Mouse (Mus musculus) heart, embryonic 15.5 days (tissue): Measurements from ENCODE around the gene Trmt10a. TPM values are rescaled to one million over a fixed set of nuclear protein-coding genes. Genes with fewer than 3 reads are reported as not detected.

Experiments
- ATAC-seq: fragments of 200-750 bp; cut with Nextera tagmentation; replicated peaks from 2 replicates; pipeline ENCODE4 v1.8.0; 2017; ENCODE audit warnings: low read depth, moderate TSS enrichment; ENCODE audit not compliant: insufficient number of reproducible peaks, insufficient read depth, low FRiP score
- H3K27ac ChIP-seq: fragments of 300-500 bp; sonication (generic); 2 replicates; pipeline ENCODE4 v1.5.1; 2015; ENCODE audit warnings: mild to moderate bottlenecking, inconsistent platforms
- H3K27me3 ChIP-seq: fragments of 300-500 bp; sonication (generic); 2 replicates; pipeline ENCODE4 v1.6.1; 2015; ENCODE audit warnings: inconsistent platforms
- H3K36me3 ChIP-seq: fragments of 300-500 bp; sonication (generic); 2 replicates; pipeline ENCODE4 v1.6.1; 2015; ENCODE audit warnings: mild to moderate bottlenecking, inconsistent platforms
- H3K4me1 ChIP-seq: fragments of 300-500 bp; sonication (generic); replicated peaks from 2 replicates; pipeline ENCODE4 v1.6.1; 2015; ENCODE audit warnings: inconsistent platforms
- H3K4me2 ChIP-seq: fragments of 300-500 bp; sonication (generic); 2 replicates; pipeline ENCODE4 v1.6.1; 2015; ENCODE audit warnings: inconsistent platforms, mild to moderate bottlenecking, moderate library complexity
- H3K4me3 ChIP-seq: fragments of 300-500 bp; sonication (generic); 2 replicates; pipeline ENCODE4 v1.5.1; 2015; ENCODE audit warnings: mild to moderate bottlenecking, inconsistent platforms
- H3K9ac ChIP-seq: fragments of 300-500 bp; sonication (generic); 2 replicates; pipeline ENCODE4 v1.6.1; 2015; ENCODE audit warnings: mild to moderate bottlenecking, inconsistent platforms
- H3K9me3 ChIP-seq: fragments of 300-500 bp; sonication (generic); replicated peaks from 2 replicates; pipeline ENCODE4 v1.6.1; 2016; ENCODE audit warnings: inconsistent platforms
- WGBS: fragments of 180-500 bp; shearing (Covaris S2); methylation state at CpG from one replicate; pipeline ENCODE4 v1.1.7; 2015; ENCODE audit warnings: mixed read lengths; 5-methylcytosine and 5-hydroxymethylcytosine counted together
- polyA plus RNA-seq: library from polyadenylated mRNA; unstranded; fragments of >200 nt; fragmentation: Nextera tagmentation; extraction: Ambion mirVana; gene quantifications from 2 replicates; pipeline ENCODE4 v1.2.1, GENCODE M21; 2015

Gene Trmt10a
- polyA plus RNA-seq: 6.9 and 8.3 TPM in 2 replicates

DNA sequence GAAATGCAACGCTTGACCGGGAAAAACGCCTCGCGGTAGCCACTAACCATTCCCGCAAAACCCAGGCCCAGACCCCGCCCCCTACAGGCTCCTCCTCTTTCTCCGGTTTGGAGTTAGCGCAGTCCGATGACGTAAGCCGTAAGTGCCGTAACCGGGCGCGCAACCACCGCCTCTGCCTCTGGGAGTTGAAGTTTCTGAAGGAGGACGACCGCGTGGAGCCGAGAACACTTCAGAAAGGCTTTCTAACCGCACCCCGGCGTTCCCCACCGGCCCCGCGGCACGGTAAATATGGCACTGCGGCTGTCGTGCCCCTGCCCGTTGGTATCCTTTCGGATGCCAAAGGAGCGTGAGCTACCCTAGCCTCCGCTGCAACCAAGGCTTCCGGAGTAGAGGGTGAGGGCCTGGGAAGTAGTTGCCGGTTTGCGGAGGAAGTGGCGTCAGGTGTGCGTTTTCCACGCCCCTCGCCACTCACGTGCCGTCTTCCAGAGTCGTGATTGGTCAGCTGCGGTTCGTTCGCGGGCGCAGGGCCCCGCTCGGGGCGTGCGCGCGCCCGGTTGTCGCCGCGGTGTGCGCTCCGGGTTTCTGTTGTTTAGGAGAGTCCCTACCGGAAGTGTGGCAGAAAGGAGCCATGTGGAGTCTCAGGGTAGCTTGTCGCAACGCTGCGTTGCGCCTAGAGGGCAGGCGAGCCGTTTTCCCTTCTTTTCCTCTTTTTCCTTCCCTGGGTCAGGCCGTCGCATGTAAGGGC, at the start of gene Trmt10a:
Trmt10a (plus strand) TSS at position 134 of the 745 bp plus-strand sequence.
- H3K4me1 ChIP-seq: peaks cover 7% of the 10 kb centered on the region; the same call in 1 of the 2 replicates
- no peaks in the 10 kb centered on the region for H3K36me3 ChIP-seq
- H3K27ac ChIP-seq: peak within 1 kb of the TSS; percentile 99
- H3K27me3 ChIP-seq: no peaks in the 10 kb centered on the region
- peak within 1 kb of the TSS; percentile 89 for H3K4me3 ChIP-seq
- peak within 1 kb of the TSS; percentile 74 for H3K4me2 ChIP-seq
- H3K9ac ChIP-seq: peak within 1 kb of the TSS; percentile 83
- ATAC-seq: peak; percentile 97
- no peaks in the 10 kb centered on the region for H3K9me3 ChIP-seq
- under 1% methylated on average over 70 of the region's 70 CpGs for WGBS

DNA sequence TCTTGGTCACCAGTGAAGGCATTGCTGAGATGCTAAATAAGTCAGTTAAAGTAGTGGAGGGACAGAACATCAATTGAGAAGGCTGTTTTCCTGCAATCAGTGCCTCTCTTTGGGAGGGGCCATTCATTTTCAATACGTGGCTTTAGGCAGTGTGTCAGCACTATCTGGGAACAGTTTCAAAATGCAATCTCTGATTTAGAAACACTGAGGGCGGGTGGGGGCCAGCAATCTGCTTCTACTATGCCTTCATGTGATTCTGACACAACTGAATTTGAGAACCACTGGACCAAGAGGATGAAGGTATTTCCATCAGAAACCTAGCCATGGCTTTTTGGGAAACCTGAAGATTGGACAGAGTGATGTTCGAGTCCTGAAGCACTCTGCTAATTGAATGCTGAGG, 47.9 kb upstream of the Trmt10a start:
- no peak overlapping the region for H3K4me3 ChIP-seq
- H3K27me3 ChIP-seq: no peaks in the 10 kb centered on the region
- peak overlapping the region; percentile 36; the same call in 1 of the 2 replicates for H3K27ac ChIP-seq
- H3K9me3 ChIP-seq: no peaks in the 10 kb centered on the region
- no peaks in the 10 kb centered on the region for H3K36me3 ChIP-seq
- WGBS: 57% methylated on average over 3 of the region's 3 CpGs
- ATAC-seq: no peak
- no peak overlapping the region for H3K4me2 ChIP-seq
- peaks cover 27% of the 10 kb centered on the region for H3K4me1 ChIP-seq
- no peak overlapping the region for H3K9ac ChIP-seq

DNA sequence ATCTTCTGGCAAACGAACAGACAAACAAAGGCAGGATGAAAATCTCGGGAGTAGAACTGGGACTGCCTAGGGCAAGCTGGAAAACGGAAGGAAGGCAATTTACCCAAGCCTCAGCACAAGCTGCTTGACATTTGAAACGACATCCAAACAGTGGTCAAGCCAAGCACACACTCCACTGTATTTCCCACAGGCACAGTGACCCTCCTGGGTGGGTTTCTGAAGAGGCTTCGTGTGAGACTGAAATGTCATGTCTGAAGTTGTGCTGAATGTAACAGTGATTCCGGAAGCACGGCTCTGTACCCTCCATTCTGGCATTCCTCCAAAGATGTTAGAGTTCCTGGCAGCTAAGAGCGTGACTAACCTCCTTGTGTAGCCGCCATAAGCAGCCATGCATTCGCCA, 47.5 kb upstream of the Trmt10a start:
- H3K4me3 ChIP-seq: no peak overlapping the region
- H3K4me1 ChIP-seq: peaks cover 27% of the 10 kb centered on the region
- no peak overlapping the region for H3K9ac ChIP-seq
- no peaks in the 10 kb centered on the region for H3K27me3 ChIP-seq
- H3K9me3 ChIP-seq: no peaks in the 10 kb centered on the region
- H3K27ac ChIP-seq: peak overlapping the region; percentile 36; the same call in 1 of the 2 replicates
- ATAC-seq: peak; percentile 31; the same call in 1 of the 2 replicates
- no peaks in the 10 kb centered on the region for H3K36me3 ChIP-seq
- WGBS: 46% methylated on average over 10 of the region's 10 CpGs
- no peak overlapping the region for H3K4me2 ChIP-seq

DNA sequence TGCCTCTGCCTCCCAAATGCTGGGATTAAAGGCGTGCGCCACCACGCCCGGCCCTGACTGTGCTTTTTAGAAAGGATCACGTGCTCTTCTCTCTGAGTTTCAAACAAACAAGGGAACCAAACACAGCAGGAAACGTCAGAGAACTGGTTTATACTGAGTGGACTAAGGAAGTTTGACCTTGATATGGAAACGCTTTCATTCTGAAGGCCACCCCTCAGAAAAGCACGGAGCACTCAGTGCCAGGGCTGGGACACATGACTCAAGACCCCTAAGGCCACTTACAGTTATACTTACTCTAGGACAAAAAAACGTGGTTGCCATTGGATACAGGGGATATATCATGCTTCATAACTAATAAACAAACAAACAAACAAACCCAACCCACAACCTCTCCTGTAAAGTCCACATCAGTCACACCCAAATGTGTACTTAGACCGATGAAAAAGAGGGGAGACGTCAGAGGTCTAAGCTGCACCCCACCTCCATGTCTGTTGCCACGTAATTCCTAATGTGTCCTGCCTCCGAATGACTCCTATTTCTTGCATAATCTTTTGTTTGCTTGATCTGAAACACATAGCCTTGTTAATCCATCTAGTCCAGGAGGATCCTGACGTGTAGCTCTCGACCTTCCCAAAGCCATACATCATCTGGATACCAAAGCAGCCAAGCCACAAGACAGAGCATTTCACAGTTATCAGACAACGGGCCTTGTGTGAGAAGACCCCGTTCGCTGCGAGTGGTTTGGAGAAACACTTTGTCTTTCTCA, 46.8 kb upstream of the Trmt10a start:
- Histone ChIP-seq H3K27ac (peak overlapping the region; percentile 49; the same call in 1 of the 2 replicates), H3K9me3 (no peaks in the 10 kb centered on the region), H3K36me3 (no peaks in the 10 kb centered on the region), H3K9ac (no peak overlapping the region), H3K27me3 (no peaks in the 10 kb centered on the region), H3K4me3 (no peak overlapping the region), H3K4me2 (no peak overlapping the region), H3K4me1 (peaks cover 27% of the 10 kb centered on the region)
- ATAC-seq: no peak
- 82% methylated on average over 19 of the region's 19 CpGs for WGBS

DNA sequence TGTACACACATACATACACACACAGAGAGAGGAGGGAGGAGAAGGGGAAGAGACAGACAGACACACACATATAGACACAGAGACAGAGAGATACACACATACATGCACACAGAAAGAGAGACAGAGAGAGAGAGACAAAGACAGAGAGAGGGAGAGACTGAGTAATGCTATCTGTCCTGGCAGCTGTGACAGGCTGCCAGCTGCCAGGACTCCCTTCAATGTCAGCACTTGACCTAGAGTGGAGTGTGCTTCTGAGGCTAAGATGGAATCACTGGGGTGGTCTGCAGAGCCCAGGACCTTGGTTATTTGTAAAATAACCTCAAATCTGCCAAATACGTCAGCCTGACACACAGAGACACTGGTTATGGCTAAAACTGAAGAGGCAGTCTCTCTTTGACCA, 45.5 kb upstream of the Trmt10a start:
- ATAC-seq: peak; percentile 73
- Histone ChIP-seq H3K4me1 (peaks cover 27% of the 10 kb centered on the region), H3K4me3 (no peak overlapping the region), H3K4me2 (no peak overlapping the region), H3K27me3 (no peaks in the 10 kb centered on the region), H3K9me3 (no peaks in the 10 kb centered on the region), H3K27ac (peak overlapping the region; percentile 49), H3K36me3 (no peaks in the 10 kb centered on the region), H3K9ac (no peak overlapping the region)
- 69% methylated on average over 1 of the region's 1 CpGs for WGBS

DNA sequence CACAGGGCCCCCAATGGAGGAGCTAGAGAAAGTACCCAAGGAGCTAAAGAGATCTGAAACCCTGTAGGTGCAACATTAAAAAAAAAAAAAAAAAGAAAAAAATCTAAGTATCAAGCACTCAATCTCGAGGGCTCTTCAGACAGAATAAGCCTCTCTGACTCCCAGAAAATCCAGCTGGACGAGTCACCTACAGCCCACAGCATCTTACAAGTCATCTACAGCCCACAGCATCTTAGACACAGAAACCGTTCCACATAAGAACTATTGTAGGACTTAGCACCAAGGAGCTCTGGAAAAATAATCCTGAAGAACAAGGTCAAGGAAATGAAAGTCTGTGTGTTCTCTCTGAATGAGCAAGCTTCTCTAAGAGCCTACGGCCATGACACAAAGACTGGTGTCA, 41.3 kb upstream of the Trmt10a start:
- no peak overlapping the region for H3K27ac ChIP-seq
- H3K9ac ChIP-seq: no peak overlapping the region
- no peak overlapping the region for H3K4me2 ChIP-seq
- H3K4me1 ChIP-seq: peaks cover 22% of the 10 kb centered on the region
- H3K9me3 ChIP-seq: no peaks in the 10 kb centered on the region
- no peaks in the 10 kb centered on the region for H3K27me3 ChIP-seq
- no peaks in the 10 kb centered on the region for H3K36me3 ChIP-seq
- no peak overlapping the region for H3K4me3 ChIP-seq
- ATAC-seq: no peak
- WGBS: 84% methylated on average over 4 of the region's 4 CpGs

DNA sequence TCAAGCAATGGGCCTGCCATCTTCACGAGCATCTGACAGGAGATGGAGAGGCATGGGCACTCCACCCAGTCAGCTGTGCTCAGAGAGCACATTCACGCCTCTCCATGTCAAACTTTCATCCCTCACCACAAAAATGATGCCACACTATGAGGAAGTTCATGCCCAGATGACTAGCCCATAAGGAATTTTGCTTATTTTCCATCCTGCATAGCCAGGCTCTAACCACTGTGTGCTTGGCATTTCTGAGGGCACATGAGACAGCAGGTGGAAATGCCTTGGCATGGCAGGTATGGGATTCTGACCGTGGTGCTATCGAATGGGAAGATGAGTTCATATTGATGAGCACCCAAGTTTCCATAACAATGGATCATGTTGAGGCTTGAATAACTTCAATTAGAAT, 39.6 kb upstream of the Trmt10a start:
- Histone ChIP-seq H3K27me3 (no peaks in the 10 kb centered on the region), H3K4me3 (no peak overlapping the region), H3K4me2 (no peak overlapping the region), H3K9ac (no peak overlapping the region), H3K36me3 (no peaks in the 10 kb centered on the region), H3K9me3 (no peaks in the 10 kb centered on the region), H3K27ac (no peak overlapping the region), H3K4me1 (peaks cover 9% of the 10 kb centered on the region)
- no peak for ATAC-seq
- 90% methylated on average over 4 of the region's 4 CpGs for WGBS

DNA sequence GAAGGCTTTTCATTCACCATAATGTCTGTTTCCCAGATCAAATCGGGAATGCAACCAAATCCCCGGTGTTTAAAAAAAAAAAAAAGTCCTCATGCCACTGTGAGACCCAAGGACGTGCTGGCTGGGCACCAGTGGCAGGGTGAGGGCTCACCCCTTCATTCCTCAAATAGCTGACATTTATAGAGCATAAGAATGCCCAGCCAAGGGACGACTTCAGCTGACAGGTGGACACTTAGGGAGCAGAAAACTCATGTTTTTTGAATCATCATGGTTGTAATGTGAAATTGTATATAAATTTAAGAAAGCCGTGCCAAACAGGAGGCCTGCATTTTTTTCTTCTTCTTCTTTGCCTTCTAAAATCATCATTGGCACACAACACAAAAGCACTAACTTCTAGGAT, 38.2 kb upstream of the Trmt10a start:
- no peak overlapping the region for H3K4me2 ChIP-seq
- H3K4me3 ChIP-seq: no peak overlapping the region
- no peak overlapping the region for H3K27ac ChIP-seq
- no peak for ATAC-seq
- no peaks in the 10 kb centered on the region for H3K36me3 ChIP-seq
- 52% methylated on average over 5 of the region's 5 CpGs for WGBS
- H3K27me3 ChIP-seq: no peaks in the 10 kb centered on the region
- peaks cover 9% of the 10 kb centered on the region for H3K4me1 ChIP-seq
- H3K9ac ChIP-seq: no peak overlapping the region
- H3K9me3 ChIP-seq: no peaks in the 10 kb centered on the region

DNA sequence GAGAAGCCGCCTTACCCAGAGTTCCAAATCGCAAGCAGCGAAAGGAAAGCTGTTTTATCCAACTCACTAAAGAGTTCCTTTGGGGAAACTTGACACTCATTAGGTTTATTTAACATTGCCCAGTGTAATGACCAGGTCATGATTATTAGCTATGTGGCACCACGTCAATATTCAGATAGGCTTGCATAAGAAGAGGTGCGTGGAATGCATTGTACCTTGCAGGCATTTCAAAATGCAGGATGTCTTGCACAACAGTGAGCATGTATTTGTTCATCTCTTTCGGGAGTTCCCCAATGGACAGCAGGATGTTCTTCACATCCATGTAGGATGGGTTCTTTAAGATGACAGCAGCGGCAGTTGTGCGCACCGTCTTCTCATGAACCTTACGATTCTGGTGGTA, 36.4 kb upstream of the Trmt10a start:
- H3K9me3 ChIP-seq: no peaks in the 10 kb centered on the region
- no peak for ATAC-seq

DNA sequence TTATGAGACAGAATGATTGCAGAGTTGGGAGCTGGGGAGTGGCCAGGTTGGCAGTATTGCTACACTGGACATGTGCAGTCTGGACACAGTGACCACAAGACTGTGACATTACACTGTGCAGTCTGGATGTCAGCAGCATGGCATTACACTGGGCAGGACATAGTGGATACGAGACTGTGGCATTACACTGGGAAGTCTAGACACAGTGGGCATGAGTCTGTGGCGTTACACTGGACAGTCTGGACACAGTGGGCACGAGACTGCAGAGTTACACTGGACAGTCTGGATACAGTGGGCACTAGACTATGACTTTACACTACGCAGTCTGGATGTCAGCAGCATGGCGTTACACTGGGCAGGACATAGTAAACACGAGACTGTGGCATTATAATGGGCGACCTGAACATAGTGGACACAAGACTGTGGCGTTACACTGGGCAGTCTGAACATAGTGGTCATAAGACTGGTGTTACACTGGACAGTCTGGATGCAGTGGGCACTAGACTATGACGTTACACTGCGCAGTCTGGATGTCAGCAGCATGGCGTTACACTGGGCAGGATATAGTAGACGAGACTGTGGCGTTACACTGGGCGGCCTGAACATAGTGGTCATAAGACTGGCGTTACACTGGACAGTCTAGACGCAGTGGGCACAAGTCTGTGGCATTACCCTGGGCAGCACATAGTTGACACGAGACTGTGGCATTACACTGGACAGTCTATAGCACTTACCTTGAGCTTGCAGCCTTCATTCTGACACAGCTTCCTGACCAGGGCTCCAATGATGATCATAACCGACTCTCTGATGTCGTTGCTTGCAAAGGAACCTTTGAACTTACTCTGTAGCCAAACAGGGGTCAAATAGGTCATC, 32.1 kb upstream of the Trmt10a start:
- no peaks in the 10 kb centered on the region for H3K9me3 ChIP-seq
- H3K36me3 ChIP-seq: no peaks in the 10 kb centered on the region
- H3K4me2 ChIP-seq: no peak overlapping the region
- H3K27me3 ChIP-seq: no peaks in the 10 kb centered on the region
- ATAC-seq: 0 out of 2 replicates have a peak, but pooled peaks have one; percentile 14
- no peak overlapping the region for H3K9ac ChIP-seq
- H3K4me1 ChIP-seq: no peaks in the 10 kb centered on the region
- H3K27ac ChIP-seq: no peak overlapping the region
- 86% methylated on average over 19 of the region's 19 CpGs for WGBS
- H3K4me3 ChIP-seq: no peak overlapping the region

More for the DNA sequence above, 36.4 kb upstream of the Trmt10a start:
- H3K27me3 ChIP-seq: no peaks in the 10 kb centered on the region
- H3K9ac ChIP-seq: no peak overlapping the region
- no peak overlapping the region for H3K27ac ChIP-seq
- 93% methylated on average over 10 of the region's 10 CpGs for WGBS
- H3K36me3 ChIP-seq: no peaks in the 10 kb centered on the region
- no peak overlapping the region for H3K4me2 ChIP-seq
- H3K4me1 ChIP-seq: peaks cover 9% of the 10 kb centered on the region
- H3K4me3 ChIP-seq: no peak overlapping the region

DNA sequence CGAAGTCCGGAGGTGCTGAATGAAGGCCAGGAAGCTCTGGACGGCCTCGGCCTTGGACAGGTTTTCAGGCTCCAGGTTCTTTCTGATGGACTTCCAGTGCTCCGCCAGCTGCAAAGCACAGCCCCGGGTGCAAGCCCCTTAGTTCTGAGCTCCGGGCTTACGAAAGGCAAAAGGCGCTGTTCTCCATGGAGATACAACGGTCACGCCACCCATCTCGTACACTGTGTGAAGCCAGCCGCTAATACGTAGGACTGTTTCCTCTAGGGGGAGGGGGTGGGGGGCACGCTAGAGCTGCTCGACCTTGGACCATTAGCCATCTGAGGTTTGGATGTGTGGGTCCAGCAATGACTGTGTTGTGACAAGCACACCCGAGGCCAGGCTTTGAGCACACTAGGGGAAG, 29.1 kb upstream of the Trmt10a start:
- Histone ChIP-seq H3K9me3 (no peaks in the 10 kb centered on the region), H3K4me2 (no peak overlapping the region), H3K36me3 (no peaks in the 10 kb centered on the region), H3K9ac (no peak overlapping the region), H3K4me3 (no peak overlapping the region), H3K27ac (no peak overlapping the region), H3K27me3 (no peaks in the 10 kb centered on the region), H3K4me1 (peaks cover 19% of the 10 kb centered on the region)
- WGBS: 80% methylated on average over 17 of the region's 17 CpGs
- ATAC-seq: no peak
